Mouse (Mus musculus): ENCODE data around the gene Kcnj14. TPM values are rescaled to one million over a fixed set of nuclear protein-coding genes. Genes with fewer than 3 reads are reported as not detected.

Gene Kcnj14
- total and polyA plus RNA-seq, 2 experiments from 2014 or later = 0.29 TPM; not detected in 1

DNA sequence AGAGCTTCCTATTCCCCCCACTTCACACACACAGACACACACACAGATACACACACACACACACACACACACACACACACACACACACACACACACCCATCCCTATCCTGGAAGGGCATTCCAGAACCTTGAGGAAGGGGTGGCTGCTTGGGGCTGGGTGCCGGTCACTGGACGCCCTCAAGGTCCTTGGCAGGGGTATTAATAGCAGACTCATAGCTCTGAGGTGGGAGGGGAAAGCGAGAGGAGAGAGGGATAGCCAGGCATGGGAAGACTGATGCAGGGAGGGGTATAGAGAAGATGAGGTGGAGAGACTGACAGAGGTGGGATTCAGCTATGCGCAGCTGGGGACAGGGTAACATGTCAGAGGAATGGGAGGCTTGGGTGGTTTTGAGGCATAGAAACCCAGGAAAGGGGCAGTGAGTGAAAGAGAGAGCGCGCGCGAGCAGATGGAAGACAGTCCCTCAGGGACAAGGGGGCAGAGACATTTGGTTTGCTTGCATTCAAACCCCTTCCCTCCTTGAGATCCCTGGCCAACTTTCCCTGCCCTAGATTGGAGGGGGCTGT, 44.6 kb upstream of the Kcnj14 start:
- peak overlapping the region; percentile 22; the same call in 1 of the 2 replicates for H3K4me3 ChIP-seq (ENCODE audit: low read depth, low read length)
- no peaks in the 10 kb centered on the region; the same call in 1 of the 2 replicates for H3K36me3 ChIP-seq (replicated peaks; ENCODE audit: control insufficient read depth, insufficient read depth, low read length)
- TF ChIP-seq EP300 (IDR thresholded peaks at IDR 0.05; ENCODE audit: low read depth) (no peak), CTCF (IDR thresholded peaks at IDR 0.05; ENCODE audit: low read depth) (no peak)
- 10% methylated on average over 8 of the region's 8 CpGs for WGBS
- no peaks in the 10 kb centered on the region for H3K9me3 ChIP-seq (replicated peaks; ENCODE audit: control insufficient read depth, low read length)
- peak overlapping the region; percentile 48 for H3K4me2 ChIP-seq (ENCODE audit: low read depth, low read length)
- H3K27me3 ChIP-seq (ENCODE audit: control insufficient read depth, insufficient read depth, low read length) = peaks cover 39% of the 10 kb centered on the region
- peak; percentile 50 for DNase-seq (ENCODE audit: low spot score)
- peaks cover 21% of the 10 kb centered on the region for H3K4me1 ChIP-seq (ENCODE audit: control insufficient read depth, insufficient read depth)
- no peak overlapping the region; the same call in 1 of the 2 replicates for H3K9ac ChIP-seq (replicated peaks; ENCODE audit: low read depth, low read length)
- H3K27ac ChIP-seq (ENCODE audit: low read depth) = no peak overlapping the region
- no peak for ATAC-seq (ENCODE audit: insufficient read depth, low read depth)

DNA sequence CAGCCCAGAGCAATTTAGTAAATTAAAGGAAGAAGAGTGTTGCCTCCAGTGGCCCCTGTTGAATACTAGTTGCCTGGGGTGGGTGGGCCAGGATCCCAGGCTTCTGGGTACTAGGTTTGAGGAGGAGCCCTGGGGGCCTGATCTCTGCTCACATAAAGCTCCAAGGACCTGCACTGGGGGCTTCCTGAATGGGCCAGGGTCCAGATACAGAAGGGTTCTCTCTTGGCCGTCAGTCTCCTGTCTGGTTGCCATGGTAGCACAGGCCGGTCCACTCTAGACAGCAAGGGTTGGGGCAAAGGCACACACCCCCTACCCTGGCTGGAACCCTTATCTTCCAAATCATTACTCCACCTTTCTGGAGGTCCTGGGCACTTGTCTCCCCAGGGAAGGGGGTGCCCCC, 43.3 kb upstream of the Kcnj14 start:
- 65% methylated on average over 2 of the region's 2 CpGs for WGBS
- H3K36me3 ChIP-seq (replicated peaks; ENCODE audit: control insufficient read depth, insufficient read depth, low read length) = no peaks in the 10 kb centered on the region
- no peak overlapping the region for H3K4me2 ChIP-seq (ENCODE audit: low read depth, low read length)
- H3K4me1 ChIP-seq (ENCODE audit: control insufficient read depth, insufficient read depth) = peaks cover 14% of the 10 kb centered on the region
- TF ChIP-seq EP300 (IDR thresholded peaks at IDR 0.05; ENCODE audit: low read depth) (no peak), CTCF (IDR thresholded peaks at IDR 0.05; ENCODE audit: low read depth) (no peak)
- no peak overlapping the region for H3K4me3 ChIP-seq (ENCODE audit: low read depth, low read length)
- H3K9ac ChIP-seq (replicated peaks; ENCODE audit: low read depth, low read length) = no peak overlapping the region
- DNase-seq (ENCODE audit: low spot score) (no peak), ATAC-seq (ENCODE audit: insufficient read depth, low read depth) (no peak)
- H3K9me3 ChIP-seq (replicated peaks; ENCODE audit: control insufficient read depth, low read length) = no peaks in the 10 kb centered on the region
- H3K27ac ChIP-seq (ENCODE audit: low read depth) = no peak overlapping the region
- H3K27me3 ChIP-seq (ENCODE audit: control insufficient read depth, insufficient read depth, low read length) = peaks cover 39% of the 10 kb centered on the region

DNA sequence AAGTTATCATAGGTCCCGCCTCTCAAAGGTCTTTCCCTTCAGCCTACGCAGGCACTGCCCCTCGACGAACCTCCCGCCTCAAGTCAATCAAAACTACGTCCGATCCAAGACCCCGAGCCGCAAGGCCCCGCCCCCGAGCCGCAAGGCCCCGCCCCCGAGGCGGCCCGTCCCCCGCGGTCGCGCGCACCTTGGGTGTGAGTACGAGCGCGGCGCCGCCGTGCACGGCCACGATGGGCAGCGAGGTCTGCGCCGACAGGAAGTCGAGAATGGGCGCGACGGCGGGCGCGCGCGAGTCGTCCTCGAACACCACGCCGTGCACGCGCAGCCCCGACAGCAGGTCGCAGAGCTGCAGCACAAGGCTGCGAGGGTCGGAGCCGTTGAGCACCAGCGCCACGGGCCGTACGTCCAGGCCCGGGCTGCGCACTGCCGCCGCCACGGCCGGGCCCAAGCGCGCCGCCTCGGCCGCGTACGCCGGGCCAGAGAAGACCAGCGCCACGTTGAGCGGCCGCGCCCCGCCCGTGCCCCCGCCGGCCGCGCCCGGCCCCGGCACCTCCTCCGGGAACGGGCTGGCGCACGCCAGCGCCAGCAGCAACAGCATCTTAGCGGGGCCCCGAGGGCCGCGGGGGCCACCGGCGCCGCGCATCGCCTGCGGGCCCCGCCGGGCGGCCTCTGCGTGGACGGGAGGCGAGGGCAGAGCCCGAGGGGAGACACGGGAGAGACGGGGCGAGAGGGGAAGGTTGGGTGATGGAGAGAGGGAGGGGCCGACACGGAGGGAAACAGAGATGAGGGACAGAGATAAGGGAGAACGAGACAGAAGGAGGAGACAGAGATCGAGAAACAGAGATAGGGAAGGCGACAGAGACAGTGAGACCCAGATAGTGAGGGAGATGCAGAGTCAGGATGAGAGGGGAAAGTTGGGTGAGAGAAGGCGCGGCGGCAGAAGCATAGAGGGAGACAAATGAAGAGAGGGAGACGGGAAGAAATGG, 41.6 kb upstream of the Kcnj14 start:
- DNase-seq (ENCODE audit: low spot score) (peak; percentile 85), ATAC-seq (ENCODE audit: insufficient read depth, low read depth) (peak; percentile 84)
- peaks cover 14% of the 10 kb centered on the region for H3K4me1 ChIP-seq (ENCODE audit: control insufficient read depth, insufficient read depth)
- peaks cover 43% of the 10 kb centered on the region for H3K27me3 ChIP-seq (ENCODE audit: control insufficient read depth, insufficient read depth, low read length)
- no peak for TF ChIP-seq CTCF (IDR thresholded peaks at IDR 0.05; ENCODE audit: low read depth)
- no peak for TF ChIP-seq EP300 (IDR thresholded peaks at IDR 0.05; ENCODE audit: low read depth)
- H3K4me3 ChIP-seq (ENCODE audit: low read depth, low read length) = peak overlapping the region; percentile 68
- WGBS = 1% methylated on average over 111 of the region's 117 CpGs
- peak overlapping the region; percentile 78 for H3K27ac ChIP-seq (ENCODE audit: low read depth)
- peak overlapping the region; percentile 96 for H3K4me2 ChIP-seq (ENCODE audit: low read depth, low read length)
- H3K9ac ChIP-seq (replicated peaks; ENCODE audit: low read depth, low read length) = peak overlapping the region; percentile 82
- H3K9me3 ChIP-seq (replicated peaks; ENCODE audit: control insufficient read depth, low read length) = no peaks in the 10 kb centered on the region
- no peaks in the 10 kb centered on the region for H3K36me3 ChIP-seq (replicated peaks; ENCODE audit: control insufficient read depth, insufficient read depth, low read length)

DNA sequence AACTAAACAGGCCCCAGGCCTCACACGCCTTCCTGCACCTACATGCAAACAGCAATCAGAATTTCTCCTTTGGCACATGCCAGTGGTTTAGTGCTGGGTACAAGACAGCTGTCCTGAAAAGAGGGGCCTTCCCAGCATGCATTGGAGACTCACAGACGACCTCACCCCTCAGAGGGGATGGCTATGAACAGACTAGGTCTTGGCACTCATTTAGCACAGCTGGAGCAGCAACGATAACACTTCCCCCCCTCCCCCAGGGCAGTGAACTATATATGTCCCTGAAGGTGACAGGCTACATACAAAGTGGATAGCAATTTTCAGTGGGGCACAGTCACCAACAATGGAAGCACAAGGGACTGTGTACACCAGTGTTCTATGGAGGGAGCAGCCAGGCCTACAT, 39.9 kb upstream of the Kcnj14 start:
- H3K36me3 ChIP-seq (replicated peaks; ENCODE audit: control insufficient read depth, insufficient read depth, low read length) = no peaks in the 10 kb centered on the region
- no peak overlapping the region for H3K4me3 ChIP-seq (ENCODE audit: low read depth, low read length)
- H3K9ac ChIP-seq (replicated peaks; ENCODE audit: low read depth, low read length) = no peak overlapping the region
- peaks cover 5% of the 10 kb centered on the region; the same call in 1 of the 2 replicates for H3K4me1 ChIP-seq (ENCODE audit: control insufficient read depth, insufficient read depth)
- WGBS = 43% methylated on average over 3 of the region's 3 CpGs
- TF ChIP-seq CTCF (IDR thresholded peaks at IDR 0.05; ENCODE audit: low read depth) = no peak
- no peak for TF ChIP-seq EP300 (IDR thresholded peaks at IDR 0.05; ENCODE audit: low read depth)
- H3K4me2 ChIP-seq (ENCODE audit: low read depth, low read length) = no peak overlapping the region
- DNase-seq (ENCODE audit: low spot score) (no peak), ATAC-seq (ENCODE audit: insufficient read depth, low read depth) (no peak)
- H3K9me3 ChIP-seq (replicated peaks; ENCODE audit: control insufficient read depth, low read length) = no peaks in the 10 kb centered on the region
- H3K27me3 ChIP-seq (ENCODE audit: control insufficient read depth, insufficient read depth, low read length) = peaks cover 39% of the 10 kb centered on the region
- H3K27ac ChIP-seq (ENCODE audit: low read depth) = no peak overlapping the region

DNA sequence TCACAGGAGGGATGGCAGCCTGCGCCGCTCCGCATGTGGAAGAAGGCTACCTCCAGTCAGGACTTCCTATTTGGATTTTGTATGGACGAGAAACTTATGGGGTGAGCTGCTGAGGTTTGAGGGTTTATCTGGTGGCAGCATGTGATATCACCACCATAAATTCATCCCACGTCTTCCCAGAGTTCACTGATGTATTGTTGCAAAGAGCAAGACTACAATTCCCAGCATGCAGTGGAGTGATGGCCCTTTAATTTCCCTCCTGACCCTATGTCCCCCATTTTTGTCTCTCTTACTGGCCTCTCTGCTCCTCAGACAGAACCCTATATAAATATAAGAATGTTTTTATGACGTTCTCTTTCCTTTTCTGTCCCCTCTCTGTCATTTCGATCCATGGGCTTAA, 38.2 kb upstream of the Kcnj14 start:
- H3K27me3 ChIP-seq (ENCODE audit: control insufficient read depth, insufficient read depth, low read length) = peaks cover 40% of the 10 kb centered on the region

More for the DNA sequence above, 38.2 kb upstream of the Kcnj14 start:
- Histone ChIP-seq H3K4me2 (ENCODE audit: low read depth, low read length) (no peak overlapping the region), H3K4me1 (ENCODE audit: control insufficient read depth, insufficient read depth) (no peaks in the 10 kb centered on the region), H3K9me3 (replicated peaks; ENCODE audit: control insufficient read depth, low read length) (no peaks in the 10 kb centered on the region), H3K27ac (ENCODE audit: low read depth) (no peak overlapping the region), H3K36me3 (replicated peaks; ENCODE audit: control insufficient read depth, insufficient read depth, low read length) (no peaks in the 10 kb centered on the region), H3K4me3 (ENCODE audit: low read depth, low read length) (no peak overlapping the region), H3K9ac (replicated peaks; ENCODE audit: low read depth, low read length) (no peak overlapping the region)
- DNase-seq (ENCODE audit: low spot score) (no peak), ATAC-seq (ENCODE audit: insufficient read depth, low read depth) (no peak)
- WGBS = 88% methylated on average over 7 of the region's 7 CpGs
- TF ChIP-seq EP300 (IDR thresholded peaks at IDR 0.05; ENCODE audit: low read depth) = no peak
- TF ChIP-seq CTCF (IDR thresholded peaks at IDR 0.05; ENCODE audit: low read depth) = no peak

Data from heart, postnatal 0 days (tissue).